Mouse (Mus musculus): Measurements from ENCODE around the gene Chchd5. TPM values are rescaled to one million over a fixed set of nuclear protein-coding genes. Genes with fewer than 3 reads are reported as not detected.

Chchd5 gene
- 11.7 and 19.9 TPM in 2 replicates for polyA plus RNA-seq (2011; ENCODE audit: insufficient read depth, insufficient read length, low replicate concordance, missing spikeins)

- peak within 1 kb of the TSS; percentile 86 for H3K27ac ChIP-seq (ENCODE audit: control insufficient read depth, insufficient read depth, low read depth, low read length, poor library complexity)
- peak; percentile 74; the same call in 1 of the 2 replicates for TF ChIP-seq POLR2A (IDR thresholded peaks at IDR 0.05; ENCODE audit: borderline replicate concordance, control insufficient read depth, low read depth, low read length)
- no peak for TF ChIP-seq CTCF (IDR thresholded peaks at IDR 0.05; ENCODE audit: control insufficient read depth, insufficient read depth, low read length)
- peak within 1 kb of the TSS; percentile 76 for H3K4me3 ChIP-seq (replicated peaks; ENCODE audit: control insufficient read depth, low read depth, low read length)
- under 1% methylated on average over 35 of the region's 35 CpGs for WGBS
- peaks cover 6% of the 10 kb centered on the region; the same call in 1 of the 2 replicates for H3K4me1 ChIP-seq (ENCODE audit: control insufficient read depth, insufficient read depth, low read length)
These were observed at the start of gene Chchd5 for GRCm38 (mm10) chr2:129129412-129129929. TSS of gene Chchd5 (plus strand) at chr2:129129700.

- no peak overlapping the region for H3K4me3 ChIP-seq (replicated peaks; ENCODE audit: control insufficient read depth, low read depth, low read length)
- no peak for TF ChIP-seq CTCF (IDR thresholded peaks at IDR 0.05; ENCODE audit: control insufficient read depth, insufficient read depth, low read length)
- no peak for TF ChIP-seq POLR2A (IDR thresholded peaks at IDR 0.05; ENCODE audit: borderline replicate concordance, control insufficient read depth, low read depth, low read length)
- no peak overlapping the region for H3K27ac ChIP-seq (ENCODE audit: control insufficient read depth, insufficient read depth, low read depth, low read length, poor library complexity)
- 79% methylated on average over 13 of the region's 13 CpGs for WGBS
- no peaks in the 10 kb centered on the region for H3K4me1 ChIP-seq (ENCODE audit: control insufficient read depth, insufficient read depth, low read length)
These were observed 48.4 kb upstream of the Chchd5 start for GRCm38 (mm10) chr2:129081097-129081496.

GRCm38 (mm10) chr2:129083514-129083913 lies 46.0 kb upstream of the Chchd5 start:
- WGBS, result 71% methylated on average over 5 of the region's 5 CpGs
- TF ChIP-seq POLR2A (IDR thresholded peaks at IDR 0.05; ENCODE audit: borderline replicate concordance, control insufficient read depth, low read depth, low read length) (no peak), CTCF (IDR thresholded peaks at IDR 0.05; ENCODE audit: control insufficient read depth, insufficient read depth, low read length) (no peak)
- Histone ChIP-seq H3K4me3 (replicated peaks; ENCODE audit: control insufficient read depth, low read depth, low read length) (no peak overlapping the region), H3K27ac (ENCODE audit: control insufficient read depth, insufficient read depth, low read depth, low read length, poor library complexity) (no peak overlapping the region), H3K4me1 (ENCODE audit: control insufficient read depth, insufficient read depth, low read length) (no peaks in the 10 kb centered on the region)

GRCm38 (mm10) chr2:129084959-129085358 lies 44.5 kb upstream of the Chchd5 start:
- WGBS, result 63% methylated on average over 2 of the region's 2 CpGs
- H3K4me1 ChIP-seq (ENCODE audit: control insufficient read depth, insufficient read depth, low read length), result no peaks in the 10 kb centered on the region
- TF ChIP-seq CTCF (IDR thresholded peaks at IDR 0.05; ENCODE audit: control insufficient read depth, insufficient read depth, low read length), result peak; percentile 62
- no peak for TF ChIP-seq POLR2A (IDR thresholded peaks at IDR 0.05; ENCODE audit: borderline replicate concordance, control insufficient read depth, low read depth, low read length)
- no peak overlapping the region for H3K4me3 ChIP-seq (replicated peaks; ENCODE audit: control insufficient read depth, low read depth, low read length)
- H3K27ac ChIP-seq (ENCODE audit: control insufficient read depth, insufficient read depth, low read depth, low read length, poor library complexity), result no peak overlapping the region

GRCm38 (mm10) chr2:129087520-129087919 lies 42.0 kb upstream of the Chchd5 start:
- Histone ChIP-seq H3K4me1 (ENCODE audit: control insufficient read depth, insufficient read depth, low read length) (no peaks in the 10 kb centered on the region), H3K27ac (ENCODE audit: control insufficient read depth, insufficient read depth, low read depth, low read length, poor library complexity) (no peak overlapping the region), H3K4me3 (replicated peaks; ENCODE audit: control insufficient read depth, low read depth, low read length) (no peak overlapping the region)
- WGBS, result 76% methylated on average over 1 of the region's 1 CpGs
- TF ChIP-seq POLR2A (IDR thresholded peaks at IDR 0.05; ENCODE audit: borderline replicate concordance, control insufficient read depth, low read depth, low read length), result no peak
- no peak for TF ChIP-seq CTCF (IDR thresholded peaks at IDR 0.05; ENCODE audit: control insufficient read depth, insufficient read depth, low read length)

GRCm38 (mm10) chr2:129090370-129090769 lies 39.1 kb upstream of the Chchd5 start:
- H3K27ac ChIP-seq (ENCODE audit: control insufficient read depth, insufficient read depth, low read depth, low read length, poor library complexity), result no peak overlapping the region
- 84% methylated on average over 4 of the region's 4 CpGs for WGBS
- H3K4me3 ChIP-seq (replicated peaks; ENCODE audit: control insufficient read depth, low read depth, low read length), result no peak overlapping the region
- H3K4me1 ChIP-seq (ENCODE audit: control insufficient read depth, insufficient read depth, low read length), result no peaks in the 10 kb centered on the region
- TF ChIP-seq CTCF (IDR thresholded peaks at IDR 0.05; ENCODE audit: control insufficient read depth, insufficient read depth, low read length) (no peak), POLR2A (IDR thresholded peaks at IDR 0.05; ENCODE audit: borderline replicate concordance, control insufficient read depth, low read depth, low read length) (no peak)

- TF ChIP-seq POLR2A (IDR thresholded peaks at IDR 0.05; ENCODE audit: borderline replicate concordance, control insufficient read depth, low read depth, low read length), result no peak
- TF ChIP-seq CTCF (IDR thresholded peaks at IDR 0.05; ENCODE audit: control insufficient read depth, insufficient read depth, low read length), result no peak
- no peak overlapping the region for H3K27ac ChIP-seq (ENCODE audit: control insufficient read depth, insufficient read depth, low read depth, low read length, poor library complexity)
- no peak overlapping the region for H3K4me3 ChIP-seq (replicated peaks; ENCODE audit: control insufficient read depth, low read depth, low read length)
- 93% methylated on average over 12 of the region's 12 CpGs for WGBS
- H3K4me1 ChIP-seq (ENCODE audit: control insufficient read depth, insufficient read depth, low read length), result no peaks in the 10 kb centered on the region
These were observed 36.7 kb upstream of the Chchd5 start for GRCm38 (mm10) chr2:129092810-129093209.

- WGBS, result 82% methylated on average over 18 of the region's 18 CpGs
- TF ChIP-seq CTCF (IDR thresholded peaks at IDR 0.05; ENCODE audit: control insufficient read depth, insufficient read depth, low read length) (no peak), POLR2A (IDR thresholded peaks at IDR 0.05; ENCODE audit: borderline replicate concordance, control insufficient read depth, low read depth, low read length) (no peak)
- no peaks in the 10 kb centered on the region for H3K4me1 ChIP-seq (ENCODE audit: control insufficient read depth, insufficient read depth, low read length)
- H3K27ac ChIP-seq (ENCODE audit: control insufficient read depth, insufficient read depth, low read depth, low read length, poor library complexity), result no peak overlapping the region
- H3K4me3 ChIP-seq (replicated peaks; ENCODE audit: control insufficient read depth, low read depth, low read length), result no peak overlapping the region
These were observed 35.4 kb upstream of the Chchd5 start for GRCm38 (mm10) chr2:129093926-129094724.

Measured in bone marrow, adult 2 months (tissue).